Mouse (Mus musculus): ENCODE measurements at regions not wholly inside any gene's neighbourhood (a gene's known extent, or its start where the extent isn't known, plus 50 kb on each side); places are given as distances from the start of the nearest gene placed in this dataset.

GRCm38 (mm10) chr9:101596898-101597297, 264.7 kb upstream of the 9630041A04Rik start:
- Histone ChIP-seq H3K36me3 (ENCODE audit: control insufficient read depth, insufficient read depth, low read length) (no peaks in the 10 kb centered on the region), H3K27ac (ENCODE audit: low read depth, low read length) (no peak overlapping the region), H3K4me2 (ENCODE audit: low read length) (no peak overlapping the region), H3K4me1 (ENCODE audit: control insufficient read depth, insufficient read depth, low read length) (no peaks in the 10 kb centered on the region), H3K9ac (ENCODE audit: low read length) (no peak overlapping the region), H3K9me3 (replicated peaks; ENCODE audit: control insufficient read depth, low read length) (no peaks in the 10 kb centered on the region), H3K4me3 (ENCODE audit: low read depth, low read length) (no peak overlapping the region), H3K27me3 (replicated peaks; ENCODE audit: control insufficient read depth, insufficient read depth, low read length) (no peaks in the 10 kb centered on the region)
- 86% methylated on average over 3 of the region's 3 CpGs for WGBS
- ATAC-seq = no peak
- no peak for DNase-seq (ENCODE audit: low spot score)

GRCm38 (mm10) chr9:101595101-101595650, 266.5 kb upstream of the 9630041A04Rik start:
- Histone ChIP-seq H3K4me3 (ENCODE audit: low read depth, low read length) (no peak overlapping the region), H3K9me3 (replicated peaks; ENCODE audit: control insufficient read depth, low read length) (no peaks in the 10 kb centered on the region), H3K4me2 (ENCODE audit: low read length) (no peak overlapping the region), H3K9ac (ENCODE audit: low read length) (no peak overlapping the region), H3K4me1 (ENCODE audit: control insufficient read depth, insufficient read depth, low read length) (no peaks in the 10 kb centered on the region), H3K27me3 (replicated peaks; ENCODE audit: control insufficient read depth, insufficient read depth, low read length) (no peaks in the 10 kb centered on the region), H3K36me3 (ENCODE audit: control insufficient read depth, insufficient read depth, low read length) (no peaks in the 10 kb centered on the region), H3K27ac (ENCODE audit: low read depth, low read length) (no peak overlapping the region)
- no peak for DNase-seq (ENCODE audit: low spot score)
- 91% methylated on average over 14 of the region's 14 CpGs for WGBS
- ATAC-seq = no peak

- no peak overlapping the region for H3K27ac ChIP-seq (ENCODE audit: low read depth, low read length)
- WGBS = 73% methylated on average over 8 of the region's 8 CpGs
Observed at GRCm38 (mm10) chr9:101592621-101593020, 269.0 kb upstream of the 9630041A04Rik start.

GRCm38 (mm10) chr9:101591681-101592080, 270.0 kb upstream of the 9630041A04Rik start:
- Histone ChIP-seq H3K4me2 (ENCODE audit: low read length) (no peak overlapping the region), H3K9me3 (replicated peaks; ENCODE audit: control insufficient read depth, low read length) (no peaks in the 10 kb centered on the region), H3K27me3 (replicated peaks; ENCODE audit: control insufficient read depth, insufficient read depth, low read length) (no peaks in the 10 kb centered on the region), H3K27ac (ENCODE audit: low read depth, low read length) (no peak overlapping the region), H3K36me3 (ENCODE audit: control insufficient read depth, insufficient read depth, low read length) (no peaks in the 10 kb centered on the region), H3K4me1 (ENCODE audit: control insufficient read depth, insufficient read depth, low read length) (no peaks in the 10 kb centered on the region), H3K4me3 (ENCODE audit: low read depth, low read length) (no peak overlapping the region), H3K9ac (ENCODE audit: low read length) (no peak overlapping the region)
- ATAC-seq = no peak
- WGBS = 81% methylated on average over 8 of the region's 8 CpGs
- no peak for DNase-seq (ENCODE audit: low spot score)

More at GRCm38 (mm10) chr9:101592621-101593020, 269.0 kb upstream of the 9630041A04Rik start:
- Histone ChIP-seq H3K9ac (ENCODE audit: low read length) (no peak overlapping the region), H3K36me3 (ENCODE audit: control insufficient read depth, insufficient read depth, low read length) (no peaks in the 10 kb centered on the region), H3K4me1 (ENCODE audit: control insufficient read depth, insufficient read depth, low read length) (no peaks in the 10 kb centered on the region), H3K9me3 (replicated peaks; ENCODE audit: control insufficient read depth, low read length) (no peaks in the 10 kb centered on the region), H3K4me2 (ENCODE audit: low read length) (no peak overlapping the region), H3K4me3 (ENCODE audit: low read depth, low read length) (no peak overlapping the region), H3K27me3 (replicated peaks; ENCODE audit: control insufficient read depth, insufficient read depth, low read length) (no peaks in the 10 kb centered on the region)
- no peak for ATAC-seq
- DNase-seq (ENCODE audit: low spot score) = no peak

- ATAC-seq (no peak), DNase-seq (ENCODE audit: low spot score) (no peak)
- Histone ChIP-seq H3K4me1 (ENCODE audit: control insufficient read depth, insufficient read depth, low read length) (no peaks in the 10 kb centered on the region), H3K4me3 (ENCODE audit: low read depth, low read length) (no peak overlapping the region), H3K4me2 (ENCODE audit: low read length) (no peak overlapping the region), H3K27me3 (replicated peaks; ENCODE audit: control insufficient read depth, insufficient read depth, low read length) (no peaks in the 10 kb centered on the region), H3K9me3 (replicated peaks; ENCODE audit: control insufficient read depth, low read length) (no peaks in the 10 kb centered on the region), H3K27ac (ENCODE audit: low read depth, low read length) (no peak overlapping the region), H3K36me3 (ENCODE audit: control insufficient read depth, insufficient read depth, low read length) (no peaks in the 10 kb centered on the region), H3K9ac (ENCODE audit: low read length) (no peak overlapping the region)
- WGBS = 85% methylated on average over 3 of the region's 3 CpGs
Observed at GRCm38 (mm10) chr9:101590310-101590709, 271.3 kb upstream of the 9630041A04Rik start.

- ATAC-seq = no peak
- Histone ChIP-seq H3K9me3 (replicated peaks; ENCODE audit: control insufficient read depth, low read length) (peaks cover 4% of the 10 kb centered on the region; the same call in 1 of the 2 replicates), H3K4me2 (ENCODE audit: low read length) (no peak overlapping the region), H3K4me3 (ENCODE audit: low read depth, low read length) (no peak overlapping the region), H3K9ac (ENCODE audit: low read length) (no peak overlapping the region), H3K27ac (ENCODE audit: low read depth, low read length) (no peak overlapping the region), H3K4me1 (ENCODE audit: control insufficient read depth, insufficient read depth, low read length) (no peaks in the 10 kb centered on the region), H3K27me3 (replicated peaks; ENCODE audit: control insufficient read depth, insufficient read depth, low read length) (no peaks in the 10 kb centered on the region), H3K36me3 (ENCODE audit: control insufficient read depth, insufficient read depth, low read length) (no peaks in the 10 kb centered on the region)
- no peak for DNase-seq (ENCODE audit: low spot score)
- 84% methylated on average over 4 of the region's 4 CpGs for WGBS
Observed at GRCm38 (mm10) chr9:101581064-101581463, 280.6 kb upstream of the 9630041A04Rik start.

GRCm38 (mm10) chr9:101570714-101571113, 290.9 kb upstream of the 9630041A04Rik start:
- no peaks in the 10 kb centered on the region for H3K27me3 ChIP-seq (replicated peaks; ENCODE audit: control insufficient read depth, insufficient read depth, low read length)
- ATAC-seq (no peak), DNase-seq (ENCODE audit: low spot score) (no peak)
- H3K4me1 ChIP-seq (ENCODE audit: control insufficient read depth, insufficient read depth, low read length) = no peaks in the 10 kb centered on the region
- no peak overlapping the region for H3K4me3 ChIP-seq (ENCODE audit: low read depth, low read length)
- H3K9me3 ChIP-seq (replicated peaks; ENCODE audit: control insufficient read depth, low read length) = no peaks in the 10 kb centered on the region
- H3K36me3 ChIP-seq (ENCODE audit: control insufficient read depth, insufficient read depth, low read length) = no peaks in the 10 kb centered on the region
- WGBS = 3% methylated on average over 4 of the region's 4 CpGs
- H3K27ac ChIP-seq (ENCODE audit: low read depth, low read length) = no peak overlapping the region
- no peak overlapping the region for H3K4me2 ChIP-seq (ENCODE audit: low read length)
- no peak overlapping the region for H3K9ac ChIP-seq (ENCODE audit: low read length)

GRCm38 (mm10) chr9:101563196-101563595, 298.4 kb upstream of the 9630041A04Rik start:
- Histone ChIP-seq H3K36me3 (ENCODE audit: control insufficient read depth, insufficient read depth, low read length) (no peaks in the 10 kb centered on the region), H3K4me3 (ENCODE audit: low read depth, low read length) (no peak overlapping the region), H3K9me3 (replicated peaks; ENCODE audit: control insufficient read depth, low read length) (no peaks in the 10 kb centered on the region), H3K27ac (ENCODE audit: low read depth, low read length) (no peak overlapping the region), H3K4me2 (ENCODE audit: low read length) (no peak overlapping the region), H3K4me1 (ENCODE audit: control insufficient read depth, insufficient read depth, low read length) (no peaks in the 10 kb centered on the region), H3K27me3 (replicated peaks; ENCODE audit: control insufficient read depth, insufficient read depth, low read length) (no peaks in the 10 kb centered on the region), H3K9ac (ENCODE audit: low read length) (no peak overlapping the region)
- DNase-seq (ENCODE audit: low spot score) (no peak), ATAC-seq (no peak)
- WGBS = 33% methylated on average over 9 of the region's 9 CpGs

GRCm38 (mm10) chr9:101559366-101559765, 302.3 kb upstream of the 9630041A04Rik start:
- Histone ChIP-seq H3K4me1 (ENCODE audit: control insufficient read depth, insufficient read depth, low read length) (no peaks in the 10 kb centered on the region), H3K36me3 (ENCODE audit: control insufficient read depth, insufficient read depth, low read length) (no peaks in the 10 kb centered on the region), H3K4me3 (ENCODE audit: low read depth, low read length) (no peak overlapping the region), H3K9me3 (replicated peaks; ENCODE audit: control insufficient read depth, low read length) (no peaks in the 10 kb centered on the region), H3K27me3 (replicated peaks; ENCODE audit: control insufficient read depth, insufficient read depth, low read length) (no peaks in the 10 kb centered on the region), H3K27ac (ENCODE audit: low read depth, low read length) (no peak overlapping the region), H3K4me2 (ENCODE audit: low read length) (no peak overlapping the region), H3K9ac (ENCODE audit: low read length) (no peak overlapping the region)
- WGBS = 87% methylated on average over 11 of the region's 11 CpGs
- DNase-seq (ENCODE audit: low spot score) = no peak
- ATAC-seq = no peak
